Mouse (Mus musculus) lung, embryonic 15.5 days (tissue): ENCODE measurements around the gene Mrs2. TPM values are rescaled to one million over a fixed set of nuclear protein-coding genes. Genes with fewer than 3 reads are reported as not detected.

Source experiments
- ATAC-seq: fragments of 200-750 bp; cut with Nextera tagmentation; 2 replicates; pipeline ENCODE4 v1.8.0; 2017; ENCODE audit warnings: moderate number of reproducible peaks, borderline replicate concordance; ENCODE audit not compliant: low FRiP score, low TSS enrichment; ENCODE audit errors: extremely low read depth
- H3K27ac ChIP-seq: fragments of 300-500 bp; sonication (generic); 2 replicates; pipeline ENCODE4 v1.5.1; 2015; ENCODE audit warnings: moderate library complexity, mild to moderate bottlenecking, inconsistent platforms
- H3K27me3 ChIP-seq: fragments of 300-500 bp; sonication (generic); 2 replicates; pipeline ENCODE4 v1.6.1; 2015; ENCODE audit warnings: inconsistent platforms
- H3K36me3 ChIP-seq: fragments of 300-500 bp; sonication (generic); 2 replicates; pipeline ENCODE4 v1.6.1; 2015; ENCODE audit warnings: inconsistent platforms
- H3K4me1 ChIP-seq: fragments of 300-500 bp; sonication (generic); 2 replicates; pipeline ENCODE4 v1.6.1; 2015; ENCODE audit warnings: inconsistent platforms
- H3K4me2 ChIP-seq: fragments of 300-500 bp; sonication (generic); 2 replicates; pipeline ENCODE4 v1.6.1; 2015; ENCODE audit warnings: inconsistent platforms, mild to moderate bottlenecking, moderate library complexity
- H3K4me3 ChIP-seq: fragments of 300-500 bp; sonication (generic); 2 replicates; pipeline ENCODE4 v1.5.1; 2015; ENCODE audit warnings: mild to moderate bottlenecking, inconsistent platforms
- H3K9ac ChIP-seq: fragments of 300-500 bp; sonication (generic); 2 replicates; pipeline ENCODE4 v1.6.1; 2015; ENCODE audit warnings: inconsistent platforms
- H3K9me3 ChIP-seq: fragments of 300-500 bp; sonication (generic); 2 replicates; pipeline ENCODE4 v1.6.1; 2016; ENCODE audit warnings: inconsistent platforms
- WGBS: fragments of 180-500 bp; shearing (Covaris S2); methylation state at CpG from one replicate; pipeline ENCODE4 v1.1.7; 2015; 5-methylcytosine and 5-hydroxymethylcytosine counted together
- polyA plus RNA-seq: library from polyadenylated mRNA; unstranded; fragments of >200 nt; fragmentation: Nextera tagmentation; extraction: Ambion mirVana; gene quantifications from 2 replicates; pipeline ENCODE4 v1.2.1, GENCODE M21; 2015

Mrs2 gene
- polyA plus RNA-seq, 1 experiment from 2014 or later = 16.8 TPM

DNA sequence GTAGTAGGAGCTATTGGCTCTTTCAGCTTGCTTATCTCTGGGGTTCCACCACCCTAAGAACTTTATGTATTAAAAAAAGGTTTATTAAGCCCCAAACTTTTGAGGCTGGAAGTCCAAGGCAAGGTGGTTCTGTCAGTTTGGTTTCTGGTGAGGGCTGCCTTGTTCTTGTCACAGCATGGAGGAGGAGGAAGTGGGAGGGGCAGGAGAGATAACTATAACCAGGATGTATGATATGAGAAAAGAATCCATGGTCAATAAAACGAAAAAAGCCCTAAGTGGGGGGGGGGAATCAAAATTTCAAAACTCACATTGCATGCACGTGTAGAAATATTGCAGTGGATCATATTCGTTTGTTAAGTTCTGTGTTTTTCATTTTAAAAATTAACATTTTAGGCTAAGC, 3.0 kb upstream of the Mrs2 start:
- no peaks in the 10 kb centered on the region for H3K36me3 ChIP-seq
- H3K9me3 ChIP-seq = no peaks in the 10 kb centered on the region
- no peak overlapping the region for H3K4me3 ChIP-seq
- H3K27ac ChIP-seq = no peak overlapping the region
- WGBS = 62% methylated on average over 3 of the region's 3 CpGs
- no peak for ATAC-seq
- no peak overlapping the region for H3K9ac ChIP-seq
- H3K27me3 ChIP-seq = no peaks in the 10 kb centered on the region
- H3K4me2 ChIP-seq = no peak overlapping the region
- peaks cover 18% of the 10 kb centered on the region for H3K4me1 ChIP-seq

DNA sequence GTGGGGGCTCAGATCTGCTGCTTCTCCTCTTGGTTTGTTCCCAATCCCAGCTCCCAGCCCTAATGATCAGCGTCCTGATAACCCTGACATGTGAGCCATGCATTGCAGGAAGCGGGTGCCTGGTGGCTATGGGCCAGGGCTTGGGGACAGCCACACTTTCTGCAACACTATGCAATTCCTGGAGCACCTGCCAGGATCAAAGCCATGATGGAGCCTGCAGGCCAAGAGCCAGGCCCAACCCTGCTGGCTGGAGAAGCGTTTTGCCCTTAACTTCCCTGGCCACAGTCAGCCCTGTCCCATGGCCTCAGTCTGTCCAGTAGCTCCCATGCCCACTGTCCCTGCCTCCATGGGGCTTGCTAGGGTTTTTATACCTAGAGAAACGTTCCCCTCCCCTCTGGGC, 2.2 kb upstream of the Mrs2 start:
- 70% methylated on average over 4 of the region's 4 CpGs for WGBS
- H3K27ac ChIP-seq = no peak overlapping the region
- no peak overlapping the region for H3K4me3 ChIP-seq
- no peak for ATAC-seq
- no peaks in the 10 kb centered on the region; the same call in 1 of the 2 replicates for H3K36me3 ChIP-seq
- no peak overlapping the region for H3K4me2 ChIP-seq
- no peaks in the 10 kb centered on the region for H3K27me3 ChIP-seq
- H3K9me3 ChIP-seq = no peaks in the 10 kb centered on the region
- peaks cover 18% of the 10 kb centered on the region for H3K4me1 ChIP-seq
- no peak overlapping the region for H3K9ac ChIP-seq

DNA sequence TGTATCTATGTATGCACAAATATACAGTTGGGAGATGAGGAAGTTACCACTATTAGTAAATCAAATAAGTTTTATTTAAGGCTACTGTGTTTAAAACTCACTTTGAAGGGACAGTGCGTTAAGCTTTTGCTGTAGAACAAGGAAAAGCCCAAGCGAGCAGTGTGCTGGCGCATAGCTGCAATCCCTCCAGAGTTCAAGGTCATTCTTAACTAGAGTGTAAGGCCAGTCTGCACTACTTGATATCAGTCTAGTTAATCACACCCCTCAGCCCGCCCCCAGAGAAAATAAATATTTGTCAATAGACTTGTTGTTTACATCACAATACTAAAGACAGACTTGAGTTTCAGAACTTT, 337 bp upstream of the Mrs2 start:
- Histone ChIP-seq H3K9me3 (no peaks in the 10 kb centered on the region), H3K9ac (peak overlapping the region; percentile 69), H3K4me3 (peak overlapping the region; percentile 72), H3K27me3 (no peaks in the 10 kb centered on the region), H3K4me2 (peak overlapping the region; percentile 65), H3K36me3 (no peaks in the 10 kb centered on the region; the same call in 1 of the 2 replicates), H3K27ac (peak overlapping the region; percentile 27; the same call in 1 of the 2 replicates), H3K4me1 (peaks cover 18% of the 10 kb centered on the region)
- 28% methylated on average over 4 of the region's 4 CpGs for WGBS
- peak; percentile 31; the same call in 1 of the 2 replicates for ATAC-seq

DNA sequence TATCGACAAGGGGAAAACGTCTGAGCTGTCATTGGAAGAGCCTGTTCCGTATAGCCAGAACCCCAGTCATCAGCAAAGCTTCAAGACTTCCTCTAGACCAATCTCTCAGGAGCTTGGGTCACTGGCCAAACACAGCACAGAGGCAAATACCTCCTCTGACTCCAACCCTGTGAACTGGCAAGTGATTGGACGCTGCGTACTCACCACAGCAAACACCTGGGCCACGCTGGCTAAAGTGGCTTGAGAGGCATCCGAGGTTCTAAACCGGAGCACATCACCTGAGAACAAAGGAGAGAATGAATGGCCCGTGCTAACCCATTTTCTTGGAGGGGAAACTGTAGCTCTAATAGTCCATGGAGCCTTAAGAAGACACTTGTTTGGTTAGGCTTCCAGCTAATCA, 1.9 kb downstream of the Mrs2 start:
- peak overlapping the region; percentile 65; the same call in 1 of the 2 replicates for H3K4me2 ChIP-seq
- no peak overlapping the region for H3K4me3 ChIP-seq
- H3K27ac ChIP-seq = no peak overlapping the region
- H3K36me3 ChIP-seq = no peaks in the 10 kb centered on the region; the same call in 1 of the 2 replicates
- 75% methylated on average over 9 of the region's 9 CpGs for WGBS
- ATAC-seq = no peak
- no peaks in the 10 kb centered on the region for H3K9me3 ChIP-seq
- H3K9ac ChIP-seq = no peak overlapping the region
- no peaks in the 10 kb centered on the region for H3K27me3 ChIP-seq
- peaks cover 18% of the 10 kb centered on the region for H3K4me1 ChIP-seq

DNA sequence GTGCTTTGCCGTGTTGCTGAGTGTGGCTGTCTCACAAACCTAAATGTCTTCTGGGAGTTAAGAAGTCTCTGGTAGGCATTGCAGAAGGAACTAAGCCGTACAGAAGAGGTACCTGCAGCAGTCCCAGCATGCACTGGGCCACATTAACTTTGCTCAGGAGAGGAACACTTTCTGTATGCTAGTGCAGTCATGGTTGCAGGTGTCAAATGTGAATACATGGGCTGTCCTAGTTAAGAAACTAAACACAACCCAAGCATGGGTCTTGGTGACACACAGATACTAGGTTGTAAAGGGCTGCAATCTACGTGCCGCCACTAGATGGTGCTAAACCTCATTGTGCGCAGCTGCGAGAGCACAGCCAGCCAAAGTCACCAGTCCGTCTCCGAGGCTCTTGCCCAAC, 13.1 kb downstream of the Mrs2 start:
- 91% methylated on average over 8 of the region's 8 CpGs for WGBS
- Histone ChIP-seq H3K9me3 (no peaks in the 10 kb centered on the region), H3K4me2 (no peak overlapping the region)

DNA sequence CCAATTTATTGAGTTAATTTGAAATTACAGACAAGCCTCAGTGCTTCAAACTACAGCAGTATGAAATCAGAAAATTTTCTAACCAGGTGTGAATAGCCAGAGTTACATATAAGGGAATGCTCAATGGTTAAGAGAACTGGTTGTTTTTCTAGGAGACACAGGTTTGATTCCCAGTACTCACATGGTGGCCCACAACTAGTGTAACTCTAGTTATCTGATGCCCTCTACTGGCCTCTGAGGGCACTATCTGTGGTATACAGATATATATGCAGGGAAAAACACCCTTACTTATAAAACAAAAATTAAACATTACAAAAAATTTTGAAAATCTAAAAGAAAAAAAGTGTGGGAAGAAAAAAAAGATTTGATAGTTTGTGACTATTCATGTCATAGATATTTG, 17.2 kb downstream of the Mrs2 start:
- H3K4me2 ChIP-seq = no peak overlapping the region
- H3K36me3 ChIP-seq = peaks cover 49% of the 10 kb centered on the region
- no peak overlapping the region for H3K27ac ChIP-seq
- no peaks in the 10 kb centered on the region for H3K9me3 ChIP-seq
- H3K4me1 ChIP-seq = no peaks in the 10 kb centered on the region
- H3K27me3 ChIP-seq = no peaks in the 10 kb centered on the region
- no peak overlapping the region for H3K9ac ChIP-seq
- no peak overlapping the region for H3K4me3 ChIP-seq
- ATAC-seq = no peak

More for the DNA sequence above, 13.1 kb downstream of the Mrs2 start:
- Histone ChIP-seq H3K4me1 (no peaks in the 10 kb centered on the region), H3K27ac (no peak overlapping the region), H3K27me3 (no peaks in the 10 kb centered on the region), H3K4me3 (no peak overlapping the region), H3K36me3 (peaks cover 18% of the 10 kb centered on the region), H3K9ac (no peak overlapping the region)
- ATAC-seq = no peak

DNA sequence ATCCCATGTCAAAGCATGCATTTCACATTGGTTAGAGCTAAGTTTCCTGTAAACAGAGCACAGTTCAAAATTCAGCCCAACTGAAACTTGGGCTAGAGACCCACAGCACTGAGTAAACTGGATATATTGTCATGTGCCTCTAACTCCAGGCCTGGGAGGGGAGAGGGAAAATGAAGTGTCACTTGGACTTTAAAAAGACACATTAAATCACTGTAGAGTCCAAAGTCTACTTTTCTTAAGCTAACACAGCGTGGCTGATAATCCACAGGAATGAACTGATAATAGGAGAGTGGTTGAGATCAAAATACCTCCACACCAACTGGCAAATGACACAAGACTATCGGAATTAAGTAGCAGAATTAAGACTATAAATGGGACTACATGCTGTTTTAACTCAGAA, 20.6 kb downstream of the Mrs2 start:
- ATAC-seq = no peak
- H3K27ac ChIP-seq = no peak overlapping the region
- H3K4me3 ChIP-seq = no peak overlapping the region
- no peaks in the 10 kb centered on the region for H3K9me3 ChIP-seq
- no peak overlapping the region for H3K9ac ChIP-seq
- H3K4me1 ChIP-seq = no peaks in the 10 kb centered on the region
- H3K4me2 ChIP-seq = no peak overlapping the region
- peaks cover 72% of the 10 kb centered on the region for H3K36me3 ChIP-seq
- no peaks in the 10 kb centered on the region for H3K27me3 ChIP-seq
- WGBS = 79% methylated on average over 2 of the region's 2 CpGs

DNA sequence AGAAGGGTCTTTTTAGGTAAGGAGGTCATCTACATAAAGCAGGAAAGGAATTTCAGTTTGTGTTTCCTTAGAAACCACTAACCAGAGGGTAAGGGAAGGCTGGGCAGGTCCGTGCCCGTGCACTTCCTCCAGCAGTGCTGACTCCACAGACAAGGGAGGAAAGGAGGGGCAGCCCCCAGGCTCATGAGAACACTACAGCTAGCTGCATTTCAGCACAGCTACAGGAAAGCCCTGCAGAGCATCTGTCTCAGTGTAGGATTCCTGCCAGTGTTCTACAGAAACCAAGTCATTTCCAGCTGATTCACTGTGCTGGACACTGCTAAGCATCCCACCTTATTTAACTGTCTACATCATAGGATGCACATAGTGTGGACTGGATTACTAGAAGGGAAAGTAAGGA, 27.0 kb downstream of the Mrs2 start:
- ATAC-seq = no peak; the same call in 1 of the 2 replicates
- Histone ChIP-seq H3K4me3 (no peak overlapping the region), H3K36me3 (peaks cover 52% of the 10 kb centered on the region), H3K27ac (peak overlapping the region; percentile 1; the same call in 1 of the 2 replicates), H3K4me2 (no peak overlapping the region), H3K4me1 (peaks cover 4% of the 10 kb centered on the region; the same call in 1 of the 2 replicates), H3K9ac (no peak overlapping the region), H3K9me3 (no peaks in the 10 kb centered on the region), H3K27me3 (no peaks in the 10 kb centered on the region)
- 22% methylated on average over 2 of the region's 2 CpGs for WGBS

DNA sequence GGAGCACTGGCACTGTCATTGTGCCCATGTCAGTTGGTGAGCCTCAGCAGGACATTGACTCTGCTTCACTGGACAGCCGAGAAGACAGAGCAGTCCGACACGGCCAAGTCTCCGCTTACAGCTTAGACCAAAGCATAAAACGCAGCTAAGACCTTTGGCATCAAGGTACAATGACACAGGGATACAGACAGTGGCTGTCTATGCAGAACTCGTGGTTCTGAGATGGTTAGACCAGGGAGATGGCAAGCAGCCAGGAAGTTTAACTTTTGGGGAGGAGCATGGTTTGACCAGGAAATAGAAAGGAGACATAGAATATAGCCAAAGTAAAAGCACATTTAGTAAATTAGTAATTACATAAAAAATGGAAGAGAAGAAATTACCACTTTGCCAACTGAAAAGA, 31.2 kb downstream of the Mrs2 start:
- Histone ChIP-seq H3K9me3 (no peaks in the 10 kb centered on the region), H3K4me2 (no peak overlapping the region), H3K27me3 (no peaks in the 10 kb centered on the region), H3K27ac (no peak overlapping the region), H3K4me1 (peaks cover 8% of the 10 kb centered on the region), H3K36me3 (peaks cover 16% of the 10 kb centered on the region; the same call in 1 of the 2 replicates), H3K4me3 (no peak overlapping the region), H3K9ac (no peak overlapping the region)
- ATAC-seq = no peak
- WGBS = 72% methylated on average over 6 of the region's 6 CpGs

DNA sequence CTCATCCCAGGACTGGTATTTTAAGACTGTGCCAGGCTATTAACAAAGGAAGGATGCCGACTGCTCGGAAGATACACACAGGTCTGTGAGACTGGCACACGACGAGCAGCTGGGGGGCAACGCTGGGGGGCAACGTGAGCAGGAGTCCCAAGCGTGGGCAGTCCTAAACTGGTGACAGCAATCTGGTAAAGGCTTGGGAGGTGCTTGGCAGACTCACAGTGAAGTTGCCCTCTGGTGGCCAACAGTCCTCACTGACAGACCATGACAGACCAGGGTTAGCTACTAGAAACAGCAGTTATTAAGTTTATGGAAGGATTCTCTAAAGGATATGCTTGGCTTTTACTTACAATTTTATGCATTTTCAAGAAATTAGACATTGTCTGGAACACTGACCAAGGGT, 31.8 kb downstream of the Mrs2 start:
- 34% methylated on average over 7 of the region's 7 CpGs for WGBS
- Histone ChIP-seq H3K36me3 (peaks cover 13% of the 10 kb centered on the region; the same call in 1 of the 2 replicates), H3K27me3 (no peaks in the 10 kb centered on the region), H3K9ac (no peak overlapping the region), H3K4me2 (0 out of 2 replicates have a peak overlapping the region, but pooled peaks have one; percentile 16), H3K4me1 (peaks cover 8% of the 10 kb centered on the region), H3K4me3 (no peak overlapping the region), H3K27ac (no peak overlapping the region), H3K9me3 (no peaks in the 10 kb centered on the region)
- ATAC-seq = peak; percentile 39; the same call in 1 of the 2 replicates

DNA sequence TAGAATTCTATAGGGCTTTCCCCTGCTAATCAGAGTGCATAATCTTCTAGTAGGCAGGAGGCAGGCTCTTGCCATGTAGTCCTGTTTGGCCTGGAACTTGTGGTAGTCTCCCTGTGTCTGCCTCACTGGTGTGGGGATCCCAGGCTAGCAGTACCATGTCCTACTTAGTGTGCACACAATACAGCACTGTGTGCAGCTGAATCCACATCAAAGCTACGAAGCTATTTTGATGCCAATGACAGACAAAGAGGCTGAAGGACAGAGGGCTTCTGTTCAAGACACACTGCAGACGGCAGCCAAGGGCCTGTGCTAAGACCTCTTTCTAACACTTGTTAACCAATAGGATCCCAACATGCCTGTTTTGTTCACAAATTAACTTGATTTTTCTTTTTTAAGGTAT, 34.7 kb downstream of the Mrs2 start:
- H3K4me3 ChIP-seq = no peak overlapping the region
- H3K27ac ChIP-seq = no peak overlapping the region
- peaks cover 4% of the 10 kb centered on the region; the same call in 1 of the 2 replicates for H3K4me1 ChIP-seq
- no peak overlapping the region for H3K4me2 ChIP-seq
- no peaks in the 10 kb centered on the region for H3K9me3 ChIP-seq
- no peak overlapping the region for H3K9ac ChIP-seq
- ATAC-seq = no peak
- 53% methylated on average over 2 of the region's 2 CpGs for WGBS
- H3K27me3 ChIP-seq = no peaks in the 10 kb centered on the region
- peaks cover 12% of the 10 kb centered on the region; the same call in 1 of the 2 replicates for H3K36me3 ChIP-seq

DNA sequence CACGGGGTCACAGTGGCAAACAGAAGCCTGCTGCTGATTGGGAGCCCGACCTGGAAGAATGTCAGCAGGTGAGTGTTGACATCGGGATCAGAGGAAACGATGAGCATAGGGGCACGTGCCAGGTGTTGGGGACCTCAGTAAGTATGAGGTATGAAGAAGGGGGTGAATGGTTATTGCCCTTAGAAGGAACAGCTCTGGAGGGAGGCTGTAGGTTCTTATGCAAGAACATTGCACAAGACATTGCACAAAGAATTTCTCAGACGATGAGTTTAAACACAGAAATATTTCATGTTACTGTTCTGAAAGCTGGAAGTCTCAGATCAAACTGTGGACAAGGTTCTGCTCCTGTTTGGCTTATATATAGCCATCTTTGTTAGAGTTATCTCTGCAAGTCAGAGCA, 39.1 kb downstream of the Mrs2 start:
- WGBS = 75% methylated on average over 6 of the region's 6 CpGs
- H3K27me3 ChIP-seq = no peaks in the 10 kb centered on the region
- peaks cover 4% of the 10 kb centered on the region; the same call in 1 of the 2 replicates for H3K4me1 ChIP-seq
- H3K4me3 ChIP-seq = no peak overlapping the region
- 0 out of 2 replicates have a peak, but pooled peaks cover 3% of the 10 kb centered on the region for H3K36me3 ChIP-seq
- H3K4me2 ChIP-seq = no peak overlapping the region
- H3K9ac ChIP-seq = no peak overlapping the region
- H3K27ac ChIP-seq = no peak overlapping the region
- no peaks in the 10 kb centered on the region for H3K9me3 ChIP-seq
- ATAC-seq = no peak
